In the genomic region with DNA sequence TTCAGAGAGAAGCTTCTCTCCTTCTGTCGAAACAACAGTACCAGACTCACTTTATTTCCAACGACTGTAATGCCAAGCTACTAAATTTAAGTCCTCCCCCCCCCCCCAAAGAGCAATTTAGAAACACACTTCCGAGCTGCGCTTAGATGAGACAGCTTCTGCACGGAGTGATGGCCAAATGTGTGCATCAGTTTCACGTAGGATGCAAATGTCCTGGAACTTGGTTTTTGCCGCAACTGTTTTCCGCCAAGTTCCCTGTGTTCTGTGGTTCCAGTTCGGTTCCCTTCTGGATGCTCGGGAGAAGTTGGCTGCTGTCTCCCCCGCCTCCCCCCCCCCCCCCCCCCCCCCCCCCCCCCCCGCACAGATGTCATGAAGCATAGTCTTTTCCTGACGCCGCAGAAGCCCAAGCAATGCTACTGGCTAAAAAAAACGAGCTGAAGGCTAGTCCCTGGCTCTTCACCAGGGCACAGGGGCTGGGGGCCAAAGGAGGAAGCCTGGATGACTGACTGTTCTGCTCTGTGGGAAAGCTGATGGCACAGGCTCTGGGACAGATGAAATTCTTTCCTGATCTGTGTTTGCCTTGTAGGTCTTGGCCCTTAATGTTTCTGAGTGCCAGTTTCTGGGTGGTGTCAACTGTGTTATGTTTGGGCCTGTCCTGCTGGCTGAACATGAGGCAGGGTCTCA, we compare ENCODE assay signal across 16 mouse cellular contexts. TPM values are rescaled to one million over a fixed set of nuclear protein-coding genes. Genes with fewer than 3 reads are reported as not detected.
DNase-seq lines count a peak whose midpoint lies in the region; ATAC-seq and TF ChIP-seq lines count a peak whose summit lies in the region.
"Had no signal": no experiment of that assay in that cellular context is flagged by ENCODE, and none has a peak within 500 bp of the region (broad histone marks: within the 10 kb centered on the region; RNA-seq: fewer than 3 reads in every experiment).

No protein-coding gene starts in this region.

- intact Hi-C loops in gastrocnemius, adult 2 months (cut with DNase I), result no loop called here

- no peak for ATAC-seq in lung, embryonic 16.5 days (ENCODE audit: low read depth)
- ATAC-seq: intestine, embryonic 15.5 days; midbrain, embryonic 15.5 days had no signal

- no peaks in the 10 kb centered on the region for H3K36me3 ChIP-seq in lung, embryonic 16.5 days (ENCODE audit: control insufficient read depth, insufficient read depth, low read length)
- H3K36me3 ChIP-seq: hindbrain, embryonic 10.5 days; intestine, embryonic 15.5 days; liver, embryonic 13.5 days; midbrain, embryonic 15.5 days had no signal

- no peak overlapping the region for H3K4me2 ChIP-seq in lung, embryonic 16.5 days (ENCODE audit: low read depth, low read length)
- H3K4me2 ChIP-seq: intestine, embryonic 15.5 days; liver, embryonic 13.5 days; midbrain, embryonic 15.5 days had no signal

- TF ChIP-seq POLR2A in cortical plate, adult 2 months (IDR thresholded peaks at IDR 0.05; ENCODE audit: extremely low read depth, insufficient read depth, low read length), result no peak

- H3K27ac ChIP-seq in gastrocnemius, adult 2 months, result peak overlapping the region; percentile 82
- H3K27ac ChIP-seq in lung, embryonic 16.5 days (ENCODE audit: low read length), result peak overlapping the region; percentile 9
- H3K27ac ChIP-seq in cortical plate, adult 2 months (ENCODE audit: insufficient read depth, low read length), result 0 out of 2 replicates have a peak overlapping the region, but pooled peaks have one; percentile 4
- H3K27ac ChIP-seq: hindbrain, embryonic 10.5 days; intestine, embryonic 15.5 days; liver, embryonic 13.5 days; midbrain, embryonic 15.5 days had no signal

- peak; percentile 77 for DNase-seq in gastrocnemius, adult 2 months
- no peak for DNase-seq in gastrocnemius, postnatal 10 days
- DNase-seq in lung, postnatal 4 days, result no peak
- peak; percentile 46 to 52 for DNase-seq in right cerebral cortex, postnatal 36 days (ENCODE audit: low spot score in 2 of 2)
- DNase-seq in adrenal gland, postnatal 25 days, result no peak
- DNase-seq: cerebellum, adult 18-20 months; liver, embryonic 13.5 days; thymus, adult 18-20 months had no signal

- no peaks in the 10 kb centered on the region for H3K9me3 ChIP-seq in lung, embryonic 16.5 days (ENCODE audit: control insufficient read depth, low read length)
- H3K9me3 ChIP-seq: hindbrain, embryonic 10.5 days; intestine, embryonic 15.5 days; liver, embryonic 13.5 days; midbrain, embryonic 15.5 days had no signal

- 43% methylated on average over 14 of the region's 15 CpGs for WGBS in lung, embryonic 16.5 days

- no peak for TF ChIP-seq CTCF in gastrocnemius, adult 2 months (IDR thresholded peaks at IDR 0.05)
- TF ChIP-seq CTCF in cortical plate, adult 2 months (IDR thresholded peaks at IDR 0.05; ENCODE audit: extremely low read depth, insufficient read depth, low read length), result no peak

- H3K4me1 ChIP-seq in lung, embryonic 16.5 days (replicated peaks; ENCODE audit: control insufficient read depth, insufficient read depth, low read length), result peaks cover 18% of the 10 kb centered on the region
- no peaks in the 10 kb centered on the region; the same call in 1 of the 2 replicates for H3K4me1 ChIP-seq in cortical plate, adult 2 months (ENCODE audit: control insufficient read depth, insufficient read depth, low read length)
- H3K4me1 ChIP-seq: liver, embryonic 13.5 days had no signal

- no peak overlapping the region for H3K9ac ChIP-seq in lung, embryonic 16.5 days (ENCODE audit: low read length)
- H3K9ac ChIP-seq: intestine, embryonic 15.5 days; liver, embryonic 13.5 days; midbrain, embryonic 15.5 days had no signal

- no peaks in the 10 kb centered on the region for H3K27me3 ChIP-seq in lung, embryonic 16.5 days (ENCODE audit: control insufficient read depth, insufficient read depth, low read depth, low read length)
- H3K27me3 ChIP-seq: intestine, embryonic 15.5 days; liver, embryonic 13.5 days; midbrain, embryonic 15.5 days had no signal

- H3K4me3 ChIP-seq in gastrocnemius, adult 2 months, result peak overlapping the region; percentile 1; the same call in 1 of the 2 replicates
- H3K4me3 ChIP-seq in lung, embryonic 16.5 days (ENCODE audit: low read length), result no peak overlapping the region
- no peak overlapping the region for H3K4me3 ChIP-seq in cortical plate, adult 2 months (ENCODE audit: insufficient read depth, low read length)
- H3K4me3 ChIP-seq: erythroblast, embryonic 14.5 days; hindbrain, embryonic 10.5 days; intestine, embryonic 15.5 days; liver, embryonic 13.5 days; midbrain, embryonic 15.5 days had no signal

RNA-seq across cellular contexts. Expression of gene 6030408B16Rik, which starts 18.2 kb away (rescaled TPM):
- under 1 TPM; 0.20 to 0.36 TPM for total RNA-seq in gastrocnemius, adult 2 months (2021)
- total RNA-seq in gastrocnemius, postnatal 10 days (2021), result under 1 TPM; 0.54 to 0.77 TPM
- 57.2 and 59.7 TPM in 2 replicates for polyA plus RNA-seq in lung, embryonic 16.5 days (2015; fragmentation: Nextera tagmentation; extraction: Ambion mirVana)
- polyA plus RNA-seq in cortical plate, adult 2 months (2012; rRNA removed), result 0.13 and 0.23 TPM in 2 replicates
- total RNA-seq in adrenal gland, postnatal 25 days (2021), result 0.27 TPM in 1 of 2 replicates, not detected in the other
- polyA plus RNA-seq: erythroblast, embryonic 14.5 days had no signal

RNA-seq across cellular contexts. Expression of gene Atg101, which starts 27.2 kb away (rescaled TPM):
- total RNA-seq in gastrocnemius, adult 2 months (2021), result 10 to 100 TPM; 23.7 to 32.4 TPM
- 10 to 100 TPM; 24.4 to 27.2 TPM for total RNA-seq in gastrocnemius, postnatal 10 days (2021)
- 75.0 and 82.4 TPM in 2 replicates for polyA plus RNA-seq in lung, embryonic 16.5 days (2015; fragmentation: Nextera tagmentation; extraction: Ambion mirVana)
- polyA plus RNA-seq in cortical plate, adult 2 months (2012; rRNA removed), result 55.3 and 56.0 TPM in 2 replicates
- total RNA-seq in adrenal gland, postnatal 25 days (2021), result 40.6 and 44.5 TPM in 2 replicates

RNA-seq across cellular contexts. Expression of gene Nr4a1, which starts 57.2 kb away (rescaled TPM):
- total RNA-seq in gastrocnemius, adult 2 months (2021), result 100 to 1,000 TPM; 143 to 146 TPM
- 10 to 100 TPM; 22.5 to 23.1 TPM for total RNA-seq in gastrocnemius, postnatal 10 days (2021)
- polyA plus RNA-seq in lung, embryonic 16.5 days (2015; fragmentation: Nextera tagmentation; extraction: Ambion mirVana), result 10.8 and 11.5 TPM in 2 replicates
- polyA plus RNA-seq in cortical plate, adult 2 months (2012; rRNA removed), result 76.6 and 103 TPM in 2 replicates
- 98.7 and 131 TPM in 2 replicates for total RNA-seq in adrenal gland, postnatal 25 days (2021)

RNA-seq across cellular contexts. Expression of gene Krt80, which starts 58.7 kb away (rescaled TPM):
- 1 to 10 TPM; 1.6 to 2.5 TPM for total RNA-seq in gastrocnemius, adult 2 months (2021)
- total RNA-seq in gastrocnemius, postnatal 10 days (2021), result 1 to 10 TPM in 1 of 2 experiments, under 1 TPM in 1; 0.66 to 1.4 TPM
- 2.5 and 2.6 TPM in 2 replicates for polyA plus RNA-seq in lung, embryonic 16.5 days (2015; fragmentation: Nextera tagmentation; extraction: Ambion mirVana)
- polyA plus RNA-seq in cortical plate, adult 2 months (2012; rRNA removed), result 5.7 and 6.2 TPM in 2 replicates
- total RNA-seq in adrenal gland, postnatal 25 days (2021), result 1.0 and 1.3 TPM in 2 replicates
- total RNA-seq: MEL had no signal
- polyA plus RNA-seq: erythroblast, embryonic 14.5 days; neural tube, embryonic 11.5 days had no signal

Comparison
In these comparisons a context has a peak if more than half of its experiments do, and no peak if none do; other contexts are left out.
1. DNase-seq: peak in gastrocnemius, adult 2 months (single experiment) and right cerebral cortex, postnatal 36 days (2 of 2); none in gastrocnemius, postnatal 10 days (single experiment), lung, postnatal 4 days (0 of 2) and adrenal gland, postnatal 25 days (single experiment).
2. H3K27ac ChIP-seq: peak in every context shown above with its lines; median percentile 82 in gastrocnemius, adult 2 months; 9 in lung, embryonic 16.5 days; 4 in cortical plate, adult 2 months.